18 mouse cellular contexts compared by ENCODE assay signal in genomic region chr19:3857220-3857619, GRCm38 (mm10). TPM values are rescaled to one million over a fixed set of nuclear protein-coding genes. Genes with fewer than 3 reads are reported as not detected.
DNase-seq lines count a peak whose midpoint lies in the region; ATAC-seq and TF ChIP-seq lines count a peak whose summit lies in the region.
"Had no signal": no experiment of that assay in that cellular context is flagged by ENCODE, and none has a peak within 500 bp of the region (broad histone marks: within the 10 kb centered on the region; RNA-seq: fewer than 3 reads in every experiment).

No protein-coding gene starts in this region.

- H3K4me3 ChIP-seq in intestine, postnatal 0 days (ENCODE audit: low read depth, low read length): no peak overlapping the region
- no peak overlapping the region for H3K4me3 ChIP-seq in intestine, embryonic 15.5 days (replicated peaks)
- H3K4me3 ChIP-seq: embryonic facial prominence, embryonic 13.5 days; forebrain, embryonic 12.5 days; heart, embryonic 10.5 days; heart, embryonic 15.5 days; hindbrain, embryonic 10.5 days had no signal

- no peak for TF ChIP-seq CTCF in intestine, postnatal 0 days (IDR thresholded peaks at IDR 0.05; ENCODE audit: low read depth)

- 75% methylated on average over 3 of the region's 3 CpGs for WGBS in intestine, postnatal 0 days
- 81% methylated on average over 3 of the region's 3 CpGs for WGBS in intestine, embryonic 15.5 days

- peaks cover 5% of the 10 kb centered on the region; the same call in 1 of the 2 replicates for H3K4me1 ChIP-seq in intestine, postnatal 0 days (replicated peaks; ENCODE audit: control insufficient read depth, insufficient read depth, low read length)
- H3K4me1 ChIP-seq in intestine, embryonic 15.5 days (replicated peaks): peaks cover 14% of the 10 kb centered on the region

- no peak overlapping the region for H3K9ac ChIP-seq in intestine, postnatal 0 days (ENCODE audit: low read depth, low read length)
- H3K9ac ChIP-seq in intestine, embryonic 15.5 days: no peak overlapping the region
- H3K9ac ChIP-seq: embryonic facial prominence, embryonic 13.5 days; forebrain, embryonic 12.5 days; heart, embryonic 15.5 days; hindbrain, embryonic 14.5 days had no signal

- DNase-seq in cerebellum, adult 18-20 months: peak; percentile 51 to 53
- no peak for DNase-seq in cerebellum, adult 8-10 months
- DNase-seq in brain, adult 2 months (ENCODE audit: low read depth, low spot score): peak; percentile 61
- DNase-seq in cerebellum, postnatal 14 days: peak; percentile 55 to 77
- no peak for DNase-seq in thymus, postnatal 36 days
- DNase-seq: adrenal gland, postnatal 14 days; gastrocnemius, postnatal 10 days; heart, adult 18-20 months had no signal

- peak overlapping the region; percentile 30; the same call in 1 of the 2 replicates for H3K4me2 ChIP-seq in intestine, postnatal 0 days (replicated peaks; ENCODE audit: low read depth)
- H3K4me2 ChIP-seq in intestine, embryonic 15.5 days (replicated peaks): no peak overlapping the region
- H3K4me2 ChIP-seq: embryonic facial prominence, embryonic 13.5 days; forebrain, embryonic 12.5 days; heart, embryonic 15.5 days; hindbrain, embryonic 14.5 days had no signal

- no peak overlapping the region for H3K27ac ChIP-seq in intestine, postnatal 0 days (ENCODE audit: low read depth, low read length)
- H3K27ac ChIP-seq in intestine, embryonic 15.5 days: no peak overlapping the region
- H3K27ac ChIP-seq: embryonic facial prominence, embryonic 13.5 days; forebrain, embryonic 12.5 days; heart, embryonic 10.5 days; heart, embryonic 15.5 days; hindbrain, embryonic 10.5 days; hindbrain, embryonic 14.5 days had no signal

- H3K27me3 ChIP-seq in intestine, postnatal 0 days (replicated peaks; ENCODE audit: control insufficient read depth, insufficient read depth, low read length): no peaks in the 10 kb centered on the region
- no peaks in the 10 kb centered on the region for H3K27me3 ChIP-seq in intestine, embryonic 15.5 days (replicated peaks)
- H3K27me3 ChIP-seq: embryonic facial prominence, embryonic 13.5 days; forebrain, embryonic 12.5 days; heart, embryonic 15.5 days had no signal

- ATAC-seq in intestine, postnatal 0 days: no peak
- no peak for ATAC-seq in intestine, embryonic 15.5 days
- ATAC-seq: forebrain, embryonic 16.5 days; intestine, embryonic 16.5 days had no signal

- no peaks in the 10 kb centered on the region for H3K36me3 ChIP-seq in intestine, postnatal 0 days (ENCODE audit: control insufficient read depth, insufficient read depth)
- H3K36me3 ChIP-seq in intestine, embryonic 15.5 days: no peaks in the 10 kb centered on the region
- H3K36me3 ChIP-seq: heart, embryonic 15.5 days had no signal

- H3K9me3 ChIP-seq in intestine, postnatal 0 days (ENCODE audit: control insufficient read depth): no peaks in the 10 kb centered on the region
- no peaks in the 10 kb centered on the region for H3K9me3 ChIP-seq in intestine, embryonic 15.5 days
- H3K9me3 ChIP-seq: forebrain, embryonic 12.5 days; heart, embryonic 10.5 days; heart, embryonic 15.5 days; hindbrain, embryonic 10.5 days had no signal

RNA-seq across cellular contexts. Expression of gene Chka, which starts 5.6 kb away (rescaled TPM):
- polyA plus RNA-seq in intestine, postnatal 0 days (2015; fragmentation: Nextera tagmentation; extraction: Ambion mirVana): 113 and 155 TPM in 2 replicates
- 63.3 and 68.5 TPM in 2 replicates for polyA plus RNA-seq in intestine, embryonic 15.5 days (2015; fragmentation: Nextera tagmentation; extraction: Ambion mirVana)

RNA-seq across cellular contexts. Expression of gene Tcirg1, which starts 49.7 kb away (rescaled TPM):
- 76.2 and 83.0 TPM in 2 replicates for polyA plus RNA-seq in intestine, postnatal 0 days (2015; fragmentation: Nextera tagmentation; extraction: Ambion mirVana)
- polyA plus RNA-seq in intestine, embryonic 15.5 days (2015; fragmentation: Nextera tagmentation; extraction: Ambion mirVana): 50.9 and 56.3 TPM in 2 replicates

RNA-seq across cellular contexts. Expression of gene Ndufs8, which starts 55.4 kb away (rescaled TPM):
- 303 and 317 TPM in 2 replicates for polyA plus RNA-seq in intestine, postnatal 0 days (2015; fragmentation: Nextera tagmentation; extraction: Ambion mirVana)
- polyA plus RNA-seq in intestine, embryonic 15.5 days (2015; fragmentation: Nextera tagmentation; extraction: Ambion mirVana): 342 and 413 TPM in 2 replicates

Comparison
In these comparisons a context has a peak if more than half of its experiments do, and no peak if none do; other contexts are left out.
1. DNase-seq: peak in cerebellum, adult 18-20 months (2 of 2), brain, adult 2 months (single experiment) and cerebellum, postnatal 14 days (2 of 2); none in cerebellum, adult 8-10 months (single experiment) and thymus, postnatal 36 days (0 of 2).